Mouse (Mus musculus): ENCODE measurements around the gene Picalm.
"Not testable (repeated sequence)": the region's sequence is repeated elsewhere in the genome, so short reads cannot be mapped to it uniquely, and the experiment has no call there.

Gene Picalm

DNA sequence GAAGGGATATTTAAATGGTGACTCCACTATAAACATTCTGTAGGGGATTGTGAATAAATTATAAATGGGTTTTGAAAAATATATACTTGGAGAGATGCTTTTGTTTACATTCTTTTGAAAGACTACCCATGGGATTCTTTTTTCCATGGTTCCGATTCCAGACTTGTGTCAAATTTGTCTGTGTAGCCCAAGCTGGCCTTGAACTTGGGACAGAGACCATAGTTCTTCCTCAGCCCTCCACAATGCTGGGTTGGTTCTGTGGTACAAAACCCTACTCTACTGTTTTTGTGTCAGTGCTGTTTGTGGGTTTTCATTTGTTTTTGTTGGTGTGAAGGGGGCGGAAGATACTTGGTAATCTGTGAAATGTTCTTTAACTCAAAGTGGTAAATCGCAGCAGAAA is 2.3 kb downstream of the Picalm start:
- no peak for DNase-seq

DNA sequence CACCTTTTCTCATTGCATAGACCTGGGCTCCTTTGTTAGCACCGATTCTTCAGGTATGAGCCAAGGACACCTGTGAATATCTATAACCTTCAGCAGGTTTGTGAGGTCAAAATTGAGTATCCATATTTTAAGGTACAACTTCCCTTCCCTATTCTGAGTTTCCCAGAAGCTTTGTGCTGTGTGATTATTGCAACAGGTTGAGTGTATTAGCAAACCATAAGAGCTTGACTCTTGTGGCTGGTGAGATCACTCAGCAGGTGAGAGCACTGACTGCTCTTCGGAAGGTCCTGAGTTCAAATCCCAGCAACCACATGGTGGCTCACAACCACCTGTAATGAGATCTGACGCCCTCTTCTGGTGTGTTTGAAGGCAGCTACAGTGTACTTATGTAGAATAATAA is 6.7 kb downstream of the Picalm start:
- DNase-seq, result no peak

DNA sequence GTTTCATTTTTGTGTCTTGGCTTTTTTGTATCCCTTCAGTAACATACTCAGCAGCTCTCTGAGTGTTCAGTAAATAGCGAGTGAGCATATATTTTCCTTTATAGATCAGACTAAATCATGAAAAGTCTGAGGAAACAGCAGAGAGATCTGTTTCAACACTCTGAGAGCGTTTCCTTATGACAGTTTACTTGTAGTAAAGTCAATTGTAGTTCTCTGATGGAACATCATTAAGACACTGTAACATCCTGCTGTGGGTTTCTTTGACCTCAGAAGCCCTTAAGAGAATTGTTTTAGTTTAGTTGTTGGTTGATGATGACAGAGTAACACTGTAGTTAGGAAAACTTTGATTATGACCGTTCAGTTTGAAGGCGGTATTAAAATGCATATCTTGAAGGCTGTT is 8.3 kb downstream of the Picalm start:
- no peak for DNase-seq

DNA sequence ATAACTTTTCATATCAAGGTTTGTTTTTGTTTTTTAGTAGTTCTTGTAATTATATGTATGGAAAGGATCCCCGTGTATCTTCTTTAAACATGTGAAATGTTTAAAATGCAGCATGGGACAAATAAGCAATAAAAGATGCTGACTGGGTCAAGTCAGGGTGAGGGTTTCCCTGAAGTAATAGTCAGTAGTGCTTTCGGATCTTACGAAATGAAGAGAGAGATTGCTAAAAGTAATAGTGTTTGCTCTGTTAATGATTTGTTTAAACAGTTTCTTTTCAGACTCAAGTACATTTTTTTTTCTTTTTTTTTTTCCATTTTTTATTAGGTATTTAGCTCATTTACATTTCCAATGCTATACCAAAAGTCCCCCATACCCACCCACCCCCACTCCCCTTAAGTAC is 10.3 kb downstream of the Picalm start:
- no peak for DNase-seq

DNA sequence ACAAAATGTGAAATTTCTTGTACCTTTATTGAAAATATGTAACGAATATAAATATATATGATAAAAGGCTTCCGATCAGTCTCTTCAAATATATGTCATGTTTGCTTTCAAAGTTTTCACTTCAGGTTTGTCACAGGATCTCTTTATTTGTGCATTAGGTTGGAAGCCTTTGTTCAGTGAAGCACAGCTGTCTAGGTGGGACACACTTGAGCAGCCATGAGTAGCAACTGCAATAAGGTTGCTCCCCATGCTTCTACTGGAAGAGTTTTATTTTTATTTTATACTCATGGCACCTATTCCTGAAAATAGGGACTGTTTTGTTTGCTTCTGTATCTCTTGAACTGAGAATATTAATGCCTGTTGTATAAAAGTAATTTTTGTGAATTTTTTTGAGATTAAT is 14.3 kb downstream of the Picalm start:
- DNase-seq, result no peak

DNA sequence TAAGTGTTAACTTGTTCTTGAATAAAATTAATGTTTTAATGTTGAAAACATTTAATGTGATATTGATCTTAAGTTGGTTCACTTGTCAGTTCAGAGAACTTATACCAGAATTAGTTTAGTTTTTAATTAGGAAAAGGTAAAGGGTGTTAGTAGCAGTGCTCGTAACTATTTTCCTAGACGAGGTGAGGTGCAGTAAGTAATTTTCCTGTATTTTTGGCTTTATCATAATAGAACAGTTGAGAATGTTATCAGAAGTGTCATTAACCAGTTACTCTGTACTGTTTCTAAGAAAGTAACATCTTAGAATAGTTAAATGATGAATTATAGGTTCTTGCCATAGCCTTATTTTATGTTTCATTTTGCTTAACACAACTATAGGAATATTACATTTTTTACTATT is 15.0 kb downstream of the Picalm start:
- DNase-seq, result no peak

DNA sequence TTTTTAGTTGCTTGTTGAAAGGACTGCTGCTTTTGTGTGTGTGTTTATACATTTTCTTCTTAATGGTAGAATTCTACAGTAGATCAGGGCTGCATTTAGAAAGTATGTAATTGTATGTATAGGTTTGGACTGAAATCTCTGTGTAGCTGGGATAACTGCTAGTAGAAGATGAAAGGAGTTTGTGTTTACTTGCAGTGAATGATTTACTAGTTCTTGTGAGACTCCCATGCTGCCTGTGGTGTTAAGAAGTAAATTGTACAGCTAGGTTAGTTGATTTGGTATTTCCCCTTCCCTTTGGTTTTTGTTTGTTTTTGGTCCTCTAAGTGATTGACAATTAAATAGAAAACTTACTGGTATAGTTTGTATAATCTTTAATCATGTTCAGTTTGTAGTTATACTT is 15.4 kb downstream of the Picalm start:
- DNase-seq, result no peak

DNA sequence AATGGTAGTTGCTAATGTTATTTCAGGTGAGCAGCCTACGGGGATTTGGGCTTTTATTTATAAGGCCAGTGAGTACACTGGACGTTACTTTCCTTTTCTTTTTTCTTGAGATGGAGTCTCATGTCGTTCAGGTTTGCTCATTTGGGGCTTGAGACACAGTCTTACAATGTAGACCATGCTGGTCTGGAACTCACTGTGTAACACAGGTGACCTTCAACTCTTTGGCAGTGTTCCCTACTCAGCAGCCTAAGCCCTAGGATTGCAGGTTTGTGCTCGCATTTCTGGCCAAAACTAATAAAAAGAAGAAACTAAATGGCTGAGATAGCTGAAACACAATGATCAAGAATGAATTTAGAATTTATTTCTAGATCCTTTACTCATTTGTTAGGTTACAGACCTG is 15.9 kb downstream of the Picalm start:
- DNase-seq, result no peak

DNA sequence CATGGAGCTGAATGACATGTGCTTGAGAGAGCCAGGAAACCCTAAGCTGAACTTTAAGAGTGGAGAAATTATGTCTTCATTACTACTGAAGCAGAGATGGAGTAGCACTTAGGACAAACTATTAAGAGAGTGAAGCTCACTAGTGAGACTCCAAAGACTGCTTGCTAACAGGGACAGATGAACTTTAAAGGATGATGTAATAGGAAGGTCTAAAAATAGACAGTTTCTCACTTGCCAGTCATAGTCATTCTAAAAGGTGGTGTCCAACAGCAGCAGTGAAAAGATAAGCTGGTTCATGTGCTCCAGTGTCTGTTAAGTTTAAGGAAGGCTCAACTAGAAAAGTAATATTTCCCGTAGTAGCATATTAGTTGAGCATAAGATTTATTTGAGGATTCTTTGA is 16.3 kb downstream of the Picalm start:
- no peak for DNase-seq

DNA sequence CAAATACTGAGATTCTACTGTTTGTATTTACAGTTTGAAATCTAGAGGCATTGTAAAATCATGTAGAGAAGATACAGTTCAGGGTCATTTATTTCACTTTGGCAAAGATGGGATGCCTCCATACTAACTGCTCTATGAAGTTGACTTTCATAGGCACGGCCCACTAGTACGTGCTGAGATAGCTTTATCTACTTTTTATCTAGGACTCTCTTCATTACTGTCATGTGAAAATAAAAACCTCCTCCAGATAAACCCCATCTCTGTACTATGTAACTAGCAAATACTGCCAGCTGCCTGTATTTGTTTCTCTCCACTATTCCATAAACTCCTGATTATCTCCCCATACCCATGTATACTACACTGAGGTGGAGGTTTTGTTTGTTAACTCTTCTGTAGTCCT is 18.0 kb downstream of the Picalm start:
- DNase-seq, result no peak

DNA sequence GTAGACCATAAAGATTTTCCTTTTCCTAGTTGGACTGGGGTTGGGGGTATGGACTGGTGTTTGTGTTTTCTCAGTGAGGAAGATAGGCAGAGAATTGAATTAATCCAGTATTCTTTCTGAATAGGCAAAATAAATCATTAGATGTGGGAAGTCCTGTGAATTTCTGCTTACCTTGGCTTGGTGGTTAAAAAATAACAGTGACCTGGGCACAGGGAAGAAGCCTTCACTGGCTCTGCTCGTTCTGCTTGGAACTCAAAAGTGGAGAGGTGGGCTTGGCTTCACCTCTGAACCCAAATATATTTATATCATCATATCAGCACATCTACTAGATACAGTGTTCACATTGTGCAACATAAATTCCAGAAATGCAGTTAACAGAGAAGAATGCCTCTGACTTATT is 18.5 kb downstream of the Picalm start:
- DNase-seq, result no peak

DNA sequence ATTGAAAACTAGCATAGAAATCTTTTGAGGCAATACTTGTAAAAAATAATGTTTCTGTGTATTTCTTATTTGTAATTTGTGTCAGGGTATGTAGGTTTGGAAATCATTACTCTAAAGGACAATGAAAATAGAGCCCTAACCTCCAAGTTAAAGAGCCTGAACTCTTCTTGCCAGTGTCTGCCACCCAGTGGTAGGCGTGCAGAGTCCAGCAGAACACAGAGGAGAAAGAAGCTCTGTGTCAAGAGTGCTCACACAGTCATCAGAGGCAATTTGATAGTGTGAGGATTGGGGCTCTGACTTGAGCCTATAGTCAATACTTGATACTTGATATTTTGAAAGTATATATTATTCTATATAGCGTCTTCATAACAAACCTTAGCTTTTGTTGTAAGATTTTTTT is 20.3 kb downstream of the Picalm start:
- peak; percentile 57 for DNase-seq

DNA sequence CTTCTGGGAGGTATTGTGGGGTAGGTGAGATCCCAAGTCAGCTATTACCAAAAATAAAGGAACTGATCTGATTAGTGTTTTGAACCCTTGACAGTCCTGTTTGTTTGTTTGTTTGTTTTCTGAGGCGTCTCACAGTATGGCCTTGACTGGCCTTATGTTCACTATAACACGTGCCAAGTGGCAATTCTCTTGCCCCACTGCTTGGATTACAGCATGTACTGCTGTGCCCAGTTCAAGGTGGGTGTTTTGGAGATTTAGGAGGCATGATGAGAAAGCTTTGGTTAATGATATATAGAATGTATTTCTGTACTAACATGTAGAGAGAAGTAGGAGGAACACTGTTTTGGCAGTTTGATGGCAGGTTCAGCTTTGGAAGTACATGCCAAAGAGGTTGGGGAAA is 28.0 kb downstream of the Picalm start:
- peak; percentile 16 for DNase-seq

DNA sequence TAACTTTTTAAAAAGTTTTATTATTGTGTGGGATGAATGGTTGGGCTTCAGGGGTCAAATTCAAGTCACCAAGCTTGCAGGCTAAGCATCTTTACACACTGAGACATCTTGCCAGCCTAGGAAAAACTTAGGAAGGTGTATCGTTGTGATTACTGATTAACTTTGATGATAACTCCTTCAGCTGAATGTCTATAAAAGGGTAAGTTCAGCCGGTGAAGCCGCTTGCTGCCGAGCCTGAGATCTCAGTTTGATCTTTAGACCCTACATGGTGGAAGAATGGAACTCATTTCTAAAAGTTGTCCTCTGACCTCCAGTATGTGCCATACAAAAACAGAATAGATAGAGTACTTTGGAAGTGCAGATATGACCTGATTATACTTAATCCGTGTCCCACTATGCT is 30.6 kb downstream of the Picalm start:
- no peak for DNase-seq

DNA sequence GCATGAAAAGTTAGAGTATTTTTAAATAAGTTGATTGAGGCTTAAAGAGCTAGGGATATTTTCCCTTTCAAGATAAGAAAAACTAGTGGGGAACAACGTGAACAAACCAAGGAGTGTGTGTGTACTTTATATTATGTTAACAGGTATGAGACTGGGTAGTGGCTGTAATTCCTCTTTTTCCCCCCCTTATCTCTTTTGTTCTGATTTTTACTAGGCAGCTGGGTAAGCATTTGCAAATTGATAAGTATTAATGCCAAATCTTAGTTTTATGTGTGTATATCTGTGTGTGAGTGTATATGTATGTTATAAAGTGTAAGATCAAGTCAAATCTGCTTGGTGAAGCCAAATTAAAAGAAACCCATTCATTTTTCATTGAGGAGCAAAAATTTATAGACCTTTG is 34.3 kb downstream of the Picalm start:
- no peak for DNase-seq

DNA sequence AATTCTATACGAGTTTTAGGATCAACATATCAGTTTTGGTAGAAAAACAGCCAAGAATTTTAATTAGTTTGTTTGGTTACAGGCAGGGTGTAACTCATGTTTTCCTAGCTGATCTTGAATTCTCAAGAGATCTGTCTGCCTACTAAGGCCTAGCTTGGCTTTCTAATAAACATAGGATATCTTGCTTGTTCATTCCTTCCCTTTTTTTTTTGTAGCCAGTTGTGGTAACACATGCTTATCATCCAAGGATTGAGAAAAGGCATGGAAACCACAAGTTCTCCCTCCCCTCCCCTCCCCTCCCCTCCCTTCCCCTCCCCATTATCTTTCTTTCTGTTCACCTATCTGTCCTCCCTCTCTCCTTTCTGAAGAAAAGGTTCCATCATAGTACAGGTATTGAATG is 36.0 kb downstream of the Picalm start:
- no peak for DNase-seq

DNA sequence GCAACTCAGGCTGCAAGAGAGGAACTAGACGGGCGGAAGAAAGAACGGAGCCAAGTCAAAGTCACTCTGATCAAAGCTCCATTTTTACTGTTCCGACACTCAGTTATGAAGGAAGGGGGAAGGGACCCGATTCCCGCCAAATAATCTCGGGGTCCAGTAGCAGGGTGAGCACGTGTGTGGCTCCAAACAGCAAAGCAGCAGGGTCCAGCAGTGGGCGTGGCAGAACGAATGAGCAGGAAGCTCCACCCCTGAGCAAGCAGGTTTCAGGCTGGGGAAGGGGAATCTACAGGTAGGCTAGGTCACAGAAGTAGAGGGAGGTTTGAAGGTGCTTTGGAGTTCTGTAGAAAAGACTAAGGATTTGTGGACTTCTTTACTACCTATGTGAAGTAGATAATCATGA is 37.8 kb downstream of the Picalm start:
- DNase-seq, result not testable (repeated sequence)

DNA sequence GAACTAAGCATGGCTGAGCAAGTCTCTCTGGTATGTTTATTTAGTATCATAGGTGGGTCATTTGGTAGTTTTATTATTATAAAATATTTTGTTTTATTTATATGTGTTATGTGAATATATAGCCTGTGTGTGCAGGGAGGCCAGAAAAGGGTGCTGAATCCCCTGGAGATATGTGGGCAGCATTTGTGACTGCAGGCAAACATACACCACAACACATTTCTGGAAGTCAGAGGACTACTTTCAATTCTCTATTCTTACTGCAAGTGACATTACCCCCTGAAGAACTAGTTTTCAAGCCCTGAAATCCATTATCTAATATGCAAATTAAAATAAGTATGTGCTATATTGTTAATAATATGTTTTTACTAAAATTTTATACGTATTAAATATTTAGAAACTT is 43.8 kb downstream of the Picalm start:
- DNase-seq, result no peak

DNA sequence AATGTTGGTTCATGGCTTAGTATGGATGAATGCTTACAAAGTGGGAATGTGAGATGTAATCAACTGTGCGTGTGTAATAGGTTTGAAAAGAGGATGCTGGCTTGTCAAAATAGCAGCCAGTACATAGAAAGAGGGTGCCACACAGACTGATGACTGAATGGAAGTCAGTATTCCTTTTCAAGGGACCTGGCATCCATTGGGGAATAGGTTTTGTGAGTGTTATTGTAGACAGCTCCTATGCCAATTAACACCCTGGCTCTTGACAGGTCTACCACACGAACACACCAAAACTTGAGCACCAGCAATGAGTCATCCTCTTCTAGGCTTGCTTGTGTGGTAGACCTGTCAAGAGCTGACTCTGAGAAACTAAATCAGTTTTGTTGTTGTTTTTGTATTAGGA is 45.6 kb downstream of the Picalm start:
- DNase-seq, result no peak

DNA sequence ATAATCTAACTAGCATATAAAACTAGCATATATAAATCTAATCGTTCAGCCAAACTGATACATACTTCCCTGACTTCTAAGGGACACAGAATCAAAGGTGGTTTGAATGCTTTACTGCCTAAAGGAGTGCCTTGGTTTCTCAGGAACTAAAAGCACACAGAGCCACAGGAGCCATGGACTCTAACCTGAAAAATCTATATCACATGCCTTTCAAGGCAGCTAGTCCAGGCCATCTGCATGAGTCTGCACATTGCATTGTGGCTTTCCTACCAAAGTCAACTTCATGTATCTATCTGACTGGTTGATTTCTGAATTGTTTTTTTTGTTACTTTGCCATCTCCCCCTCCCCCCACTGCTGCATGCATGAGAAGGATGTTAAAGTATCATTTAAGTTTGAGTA is 50.6 kb downstream of the Picalm start:
- DNase-seq, result no peak

DNA sequence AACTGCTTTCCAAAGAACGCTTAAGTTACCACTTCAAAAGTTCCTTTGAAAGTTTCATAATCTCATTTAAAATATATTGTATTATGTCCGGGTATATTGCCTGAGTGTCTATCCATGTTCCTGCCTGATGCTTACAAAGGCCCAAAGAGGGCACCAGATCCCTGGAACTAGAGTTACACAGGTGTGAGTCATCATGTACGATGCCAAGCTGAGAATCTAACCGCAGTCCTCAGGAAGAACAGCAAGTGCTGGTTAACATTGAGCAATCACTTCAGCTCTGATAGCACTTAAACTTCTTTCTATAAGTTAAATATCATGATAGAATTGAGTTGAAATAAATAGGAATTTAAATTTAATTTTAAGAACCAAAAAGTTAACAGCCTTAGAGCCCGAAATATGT is 70.2 kb downstream of the Picalm start:
- DNase-seq, result no peak

DNA sequence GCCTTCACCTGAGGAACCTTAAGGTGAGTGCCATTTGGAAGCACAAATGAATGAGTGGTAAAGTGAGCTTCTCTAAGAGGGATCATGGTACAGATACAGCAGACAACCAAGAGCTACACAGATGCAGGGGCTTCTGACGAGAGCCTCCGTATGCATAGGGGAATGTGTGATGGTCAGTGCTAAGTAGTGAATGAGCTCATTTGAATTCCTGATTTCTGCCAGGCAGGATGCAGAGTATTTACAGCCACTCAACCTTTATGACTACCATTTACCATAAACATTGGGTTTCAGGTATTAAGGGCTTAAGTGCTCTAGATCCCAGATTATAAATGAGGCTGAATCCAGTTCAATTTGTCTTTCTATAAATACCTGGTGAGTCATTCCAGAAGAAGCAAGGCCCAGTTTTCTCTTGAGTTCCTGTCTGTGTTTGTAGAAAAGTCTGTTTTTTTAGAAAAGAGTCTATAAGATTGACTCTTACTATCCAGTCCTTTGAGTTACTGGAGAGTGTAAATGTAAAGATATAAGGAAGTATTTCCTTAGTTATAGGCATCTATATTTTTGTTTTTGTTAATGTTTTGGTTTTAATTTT is 72.0 kb downstream of the Picalm start:
- no peak for DNase-seq

DNA sequence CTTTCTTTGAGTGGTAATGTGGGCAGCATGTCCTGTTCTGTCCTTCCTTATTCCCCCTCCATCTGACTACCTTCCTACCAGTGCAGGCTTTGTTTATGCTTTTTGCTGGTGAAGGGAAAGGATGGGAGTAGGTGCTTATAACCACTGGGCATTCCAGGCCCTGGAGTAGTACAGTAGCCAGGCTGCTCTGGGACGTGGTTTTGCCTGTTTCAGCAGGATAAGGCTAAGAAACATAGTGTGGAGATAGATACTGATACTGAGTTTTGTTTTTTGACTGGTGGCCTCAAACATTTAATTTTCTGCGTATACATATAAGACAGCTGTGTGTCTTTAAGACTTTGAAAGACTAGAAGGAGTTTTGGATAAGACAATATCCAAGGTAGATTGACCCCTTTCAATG is 73.9 kb downstream of the Picalm start:
- no peak for DNase-seq

DNA sequence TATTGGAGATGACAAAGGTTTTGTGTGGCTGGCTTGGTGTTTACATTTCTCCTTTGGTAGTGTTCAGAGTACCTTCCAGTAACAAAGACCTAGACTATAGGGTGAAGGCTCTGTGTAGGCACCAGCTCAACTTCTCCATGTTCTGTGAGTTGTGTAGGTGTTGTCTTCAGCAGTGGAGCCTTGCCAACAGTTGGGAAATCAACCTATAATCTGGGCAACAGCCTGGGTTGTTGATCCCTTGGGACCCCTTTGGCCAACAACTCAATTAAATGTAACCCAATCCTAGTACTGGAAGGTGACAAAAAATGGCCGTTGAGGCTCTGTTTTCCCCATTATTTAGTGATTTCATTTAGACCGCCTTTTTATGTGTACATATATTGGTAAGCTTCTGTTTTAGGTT is 80.1 kb downstream of the Picalm start:
- no peak for DNase-seq

DNA sequence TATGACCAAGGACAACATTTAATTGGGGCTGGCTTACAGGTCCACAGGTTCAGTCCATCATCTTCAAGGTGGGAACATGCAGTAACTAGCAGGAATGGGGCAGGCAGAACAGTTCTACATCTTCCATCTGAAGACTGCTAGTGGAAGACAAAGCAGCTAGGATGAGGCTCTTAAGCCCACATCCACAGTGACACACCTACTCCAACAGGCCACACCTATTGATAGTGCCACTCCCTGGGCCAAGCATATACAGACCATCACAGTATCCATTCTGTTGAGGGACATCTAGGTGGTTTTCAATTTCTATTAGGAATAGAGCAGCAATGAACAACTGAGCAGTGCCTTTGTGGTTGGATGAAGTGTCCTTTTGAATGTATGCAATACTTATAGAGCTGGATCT is 80.9 kb downstream of the Picalm start:
- no peak for DNase-seq

DNA sequence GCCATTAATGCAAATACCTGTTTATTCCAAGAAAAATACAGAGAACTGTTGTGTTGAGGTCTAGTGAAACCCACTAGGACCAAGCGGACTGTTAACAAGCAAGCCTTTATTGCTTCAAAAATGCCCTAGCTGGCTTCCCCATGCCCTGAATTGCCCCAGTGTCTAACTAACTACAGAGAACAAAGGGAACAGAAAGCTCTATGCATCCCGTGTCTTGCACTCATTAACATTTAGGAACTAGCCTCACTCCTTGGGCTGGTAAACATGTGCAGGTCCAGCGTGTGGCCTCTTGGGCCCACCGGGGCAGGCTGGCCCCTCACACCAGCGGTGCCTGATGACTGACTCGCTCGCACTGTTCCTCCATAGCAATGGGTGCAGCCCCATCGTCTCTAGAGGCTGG is 86.5 kb downstream of the Picalm start:
- peak; percentile 9 for DNase-seq

Data from cerebellum, adult 11-12 months (tissue).